Mouse (Mus musculus): ENCODE measurements around the gene Pth2. TPM values are rescaled to one million over a fixed set of nuclear protein-coding genes. Genes with fewer than 3 reads are reported as not detected.
"Not testable (repeated sequence)": the region's sequence is repeated elsewhere in the genome, so short reads cannot be mapped to it uniquely, and the experiment has no call there.

Gene Pth2
- polyA plus RNA-seq, 2 experiments = not detected

- H3K9me3 ChIP-seq (ENCODE audit: control insufficient read depth, low read length) = not testable (repeated sequence)
- TF ChIP-seq CTCF (IDR thresholded peaks at IDR 0.05; ENCODE audit: low read depth) = peak; percentile 60
- H3K27me3 ChIP-seq (ENCODE audit: control insufficient read depth, insufficient read depth, low read length) = peaks cover 59% of the 10 kb centered on the region
Measured at GRCm38 (mm10) chr7:45173772-45174171, 7.0 kb upstream of the Pth2 start.

DNA sequence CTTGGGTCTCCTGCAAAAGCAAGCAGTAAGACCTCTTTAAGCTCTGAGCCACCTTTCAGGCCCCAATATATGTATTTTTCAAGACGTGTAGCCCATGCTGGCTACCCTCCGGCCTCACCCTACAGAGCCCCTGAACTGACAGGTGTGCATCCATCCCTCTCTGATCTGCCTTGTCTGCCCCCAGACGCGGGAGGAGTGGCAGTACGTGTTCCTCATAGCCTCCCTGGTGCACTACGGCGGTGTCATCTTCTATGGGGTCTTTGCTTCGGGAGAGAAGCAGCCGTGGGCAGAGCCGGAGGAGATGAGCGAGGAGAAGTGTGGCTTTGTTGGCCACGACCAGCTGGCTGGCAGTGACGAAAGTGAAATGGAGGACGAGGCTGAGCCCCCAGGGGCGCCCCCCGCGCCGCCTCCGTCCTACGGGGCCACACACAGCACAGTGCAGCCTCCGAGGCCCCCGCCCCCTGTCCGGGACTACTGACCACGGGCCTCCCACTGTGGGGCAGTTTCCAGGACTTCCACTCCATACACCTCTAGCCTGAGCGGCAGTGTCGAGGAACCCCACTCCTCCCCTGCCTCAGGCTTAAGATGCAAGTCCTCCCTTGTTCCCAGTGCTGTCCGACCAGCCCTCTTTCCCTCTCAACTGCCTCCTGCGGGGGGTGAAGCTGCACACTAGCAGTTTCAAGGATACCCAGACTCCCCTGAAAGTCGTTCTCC, 6.1 kb upstream of the Pth2 start:
- DNase-seq (ENCODE audit: low read depth in 3 of 3, low spot score in 3 of 3) (no peak), ATAC-seq (ENCODE audit: insufficient read depth) (no peak)
- H3K9ac ChIP-seq (replicated peaks) = no peak overlapping the region
- no peak overlapping the region for H3K4me2 ChIP-seq (ENCODE audit: low read depth)
- H3K36me3 ChIP-seq (replicated peaks; ENCODE audit: control insufficient read depth, insufficient read depth, low read depth) = no peaks in the 10 kb centered on the region
- no peaks in the 10 kb centered on the region for H3K9me3 ChIP-seq (ENCODE audit: control insufficient read depth, low read length)
- H3K27me3 ChIP-seq (ENCODE audit: control insufficient read depth, insufficient read depth, low read length) = peaks cover 62% of the 10 kb centered on the region
- TF ChIP-seq CTCF (IDR thresholded peaks at IDR 0.05; ENCODE audit: low read depth) (no peak), EP300 (IDR thresholded peaks at IDR 0.05; ENCODE audit: low read depth) (no peak)
- 4% methylated on average over 26 of the region's 29 CpGs for WGBS (ENCODE audit: insufficient replicate concordance)
- no peak overlapping the region for H3K27ac ChIP-seq
- no peaks in the 10 kb centered on the region for H3K4me1 ChIP-seq (replicated peaks; ENCODE audit: control insufficient read depth in 2 of 2, insufficient read depth in 2 of 2, low read length in 1 of 2)
- no peak overlapping the region for H3K4me3 ChIP-seq (ENCODE audit: insufficient read depth in 1 of 2, low read depth in 2 of 2, low read length in 2 of 2)

More at GRCm38 (mm10) chr7:45173772-45174171, 7.0 kb upstream of the Pth2 start:
- H3K36me3 ChIP-seq (replicated peaks; ENCODE audit: control insufficient read depth, insufficient read depth, low read depth); H3K4me1 ChIP-seq (replicated peaks; ENCODE audit: control insufficient read depth in 2 of 2, insufficient read depth in 2 of 2, low read length in 1 of 2); H3K27ac ChIP-seq; ATAC-seq (ENCODE audit: insufficient read depth); H3K9ac ChIP-seq (replicated peaks); DNase-seq (ENCODE audit: low read depth in 3 of 3, low spot score in 3 of 3); H3K4me2 ChIP-seq (ENCODE audit: low read depth); H3K4me3 ChIP-seq (ENCODE audit: insufficient read depth in 1 of 2, low read depth in 2 of 2, low read length in 2 of 2): not testable (repeated sequence)
- WGBS (ENCODE audit: insufficient replicate concordance) = 46% methylated on average over 1 of the region's 1 CpGs

DNA sequence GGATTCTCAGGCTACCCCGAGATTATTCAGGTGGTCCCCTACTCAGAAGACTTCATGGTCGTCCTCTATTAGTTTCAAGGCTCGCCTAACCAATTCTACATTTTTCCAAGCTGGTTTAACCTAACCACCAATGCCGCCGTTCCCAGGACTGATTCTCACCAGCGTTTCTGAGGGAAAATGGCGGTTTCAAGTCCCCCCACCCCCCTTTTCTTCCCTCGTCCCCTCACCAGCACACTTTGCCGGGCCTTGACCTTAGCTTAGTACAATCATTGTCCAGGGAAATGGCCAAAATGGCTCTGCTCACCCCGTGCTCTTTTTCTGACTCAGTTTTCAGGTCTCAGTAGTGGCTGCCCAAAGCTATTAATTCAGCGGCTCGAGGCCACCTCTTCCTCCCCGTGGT, 5.4 kb upstream of the Pth2 start:
- no peaks in the 10 kb centered on the region for H3K36me3 ChIP-seq (replicated peaks; ENCODE audit: control insufficient read depth, insufficient read depth, low read depth)
- no peak for DNase-seq (ENCODE audit: low read depth in 3 of 3, low spot score in 3 of 3)
- no peaks in the 10 kb centered on the region for H3K9me3 ChIP-seq (ENCODE audit: control insufficient read depth, low read length)
- H3K27ac ChIP-seq = no peak overlapping the region
- no peak for ATAC-seq (ENCODE audit: insufficient read depth)
- no peak overlapping the region for H3K9ac ChIP-seq (replicated peaks)
- no peaks in the 10 kb centered on the region for H3K4me1 ChIP-seq (replicated peaks; ENCODE audit: control insufficient read depth in 2 of 2, insufficient read depth in 2 of 2, low read length in 1 of 2)
- no peak for TF ChIP-seq CTCF (IDR thresholded peaks at IDR 0.05; ENCODE audit: low read depth)
- no peak for TF ChIP-seq EP300 (IDR thresholded peaks at IDR 0.05; ENCODE audit: low read depth)
- peaks cover 68% of the 10 kb centered on the region for H3K27me3 ChIP-seq (ENCODE audit: control insufficient read depth, insufficient read depth, low read length)
- WGBS (ENCODE audit: insufficient replicate concordance) = 3% methylated on average over 13 of the region's 13 CpGs
- no peak overlapping the region for H3K4me2 ChIP-seq (ENCODE audit: low read depth)
- H3K4me3 ChIP-seq (ENCODE audit: insufficient read depth in 1 of 2, low read depth in 2 of 2, low read length in 2 of 2) = no peak overlapping the region

DNA sequence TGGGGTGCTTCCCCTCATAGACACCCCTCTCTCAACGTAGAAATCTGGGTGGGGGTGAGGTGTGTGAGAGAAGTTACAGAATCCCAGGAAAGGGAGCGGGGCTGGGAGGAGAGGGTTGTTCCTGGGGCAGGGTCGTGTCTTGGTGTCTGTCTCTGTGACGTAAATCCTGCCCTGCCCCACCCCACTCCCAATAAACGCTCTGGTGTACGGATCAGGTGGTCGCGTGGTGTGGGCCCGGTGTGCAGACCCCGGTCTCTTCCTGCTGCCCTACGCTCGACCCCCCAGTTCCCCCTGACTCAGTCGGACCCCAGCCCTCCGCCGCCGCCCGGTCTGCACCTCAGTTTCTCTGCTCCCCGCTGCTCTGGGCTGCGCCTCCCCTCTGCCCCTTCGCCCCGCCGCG, 4.9 kb upstream of the Pth2 start:
- no peak for TF ChIP-seq CTCF (IDR thresholded peaks at IDR 0.05; ENCODE audit: low read depth)
- TF ChIP-seq EP300 (IDR thresholded peaks at IDR 0.05; ENCODE audit: low read depth) = no peak
- Histone ChIP-seq H3K4me1 (replicated peaks; ENCODE audit: control insufficient read depth in 2 of 2, insufficient read depth in 2 of 2, low read length in 1 of 2) (no peaks in the 10 kb centered on the region), H3K9ac (replicated peaks) (no peak overlapping the region), H3K27ac (no peak overlapping the region), H3K9me3 (ENCODE audit: control insufficient read depth, low read length) (no peaks in the 10 kb centered on the region), H3K4me3 (ENCODE audit: insufficient read depth in 1 of 2, low read depth in 2 of 2, low read length in 2 of 2) (no peak overlapping the region), H3K36me3 (replicated peaks; ENCODE audit: control insufficient read depth, insufficient read depth, low read depth) (no peaks in the 10 kb centered on the region), H3K27me3 (ENCODE audit: control insufficient read depth, insufficient read depth, low read length) (peaks cover 74% of the 10 kb centered on the region), H3K4me2 (ENCODE audit: low read depth) (no peak overlapping the region)
- 3% methylated on average over 23 of the region's 23 CpGs for WGBS (ENCODE audit: insufficient replicate concordance)
- DNase-seq (ENCODE audit: low read depth in 3 of 3, low spot score in 3 of 3) (no peak), ATAC-seq (ENCODE audit: insufficient read depth) (no peak)

GRCm38 (mm10) chr7:45176356-45176755, 4.4 kb upstream of the Pth2 start:
- TF ChIP-seq EP300 (IDR thresholded peaks at IDR 0.05; ENCODE audit: low read depth) (no peak), CTCF (IDR thresholded peaks at IDR 0.05; ENCODE audit: low read depth) (no peak)
- no peaks in the 10 kb centered on the region for H3K9me3 ChIP-seq (ENCODE audit: control insufficient read depth, low read length)
- ATAC-seq (ENCODE audit: insufficient read depth) (no peak), DNase-seq (ENCODE audit: low read depth in 3 of 3, low spot score in 3 of 3) (no peak)
- no peak overlapping the region for H3K4me3 ChIP-seq (ENCODE audit: insufficient read depth in 1 of 2, low read depth in 2 of 2, low read length in 2 of 2)
- peaks cover 78% of the 10 kb centered on the region for H3K27me3 ChIP-seq (ENCODE audit: control insufficient read depth, insufficient read depth, low read length)
- no peak overlapping the region for H3K4me2 ChIP-seq (ENCODE audit: low read depth)
- 5% methylated on average over 31 of the region's 31 CpGs for WGBS (ENCODE audit: insufficient replicate concordance)
- H3K9ac ChIP-seq (replicated peaks) = no peak overlapping the region
- H3K36me3 ChIP-seq (replicated peaks; ENCODE audit: control insufficient read depth, insufficient read depth, low read depth) = no peaks in the 10 kb centered on the region
- H3K4me1 ChIP-seq (replicated peaks; ENCODE audit: control insufficient read depth in 2 of 2, insufficient read depth in 2 of 2, low read length in 1 of 2) = no peaks in the 10 kb centered on the region
- no peak overlapping the region for H3K27ac ChIP-seq
